Comparison of ENCODE assay signal across 10 mouse cellular contexts in the genomic region with DNA sequence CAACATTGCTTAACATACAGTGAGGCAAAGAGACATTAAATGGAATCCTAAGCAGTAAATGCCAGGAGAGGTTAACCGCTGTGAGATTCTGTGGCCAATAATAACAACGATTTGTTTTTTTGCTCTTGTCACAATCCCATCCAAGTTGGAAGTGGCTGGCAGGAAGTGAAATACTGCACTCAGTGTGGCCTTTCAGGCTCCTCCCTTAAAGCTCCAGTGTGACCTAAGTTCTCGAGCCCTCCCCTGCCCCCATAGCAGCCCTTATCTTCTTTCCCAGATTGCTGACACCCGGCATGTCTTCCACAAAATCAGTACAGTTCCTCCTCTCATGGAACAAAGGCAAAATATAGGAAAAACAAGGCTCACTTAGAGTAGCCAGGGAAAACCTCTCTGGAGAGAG.
DNase-seq lines count a peak whose midpoint lies in the region; ATAC-seq lines count a peak whose summit lies in the region.
"Had no signal": no experiment of that assay in that cellular context is flagged by ENCODE, and none has a peak within 500 bp of the region (broad histone marks: within the 10 kb centered on the region; RNA-seq: fewer than 3 reads in every experiment).

No protein-coding gene starts in this region.

- peaks cover 19% of the 10 kb centered on the region; the same call in 1 of the 2 replicates for H3K27me3 ChIP-seq in kidney, embryonic 16.5 days (ENCODE audit: insufficient read depth, low read length)
- H3K27me3 ChIP-seq: liver, embryonic 13.5 days had no signal

- WGBS in kidney, embryonic 16.5 days: 34% methylated on average over 4 of the region's 4 CpGs

- peak; percentile 36 to 44 for DNase-seq in adrenal gland, adult (ENCODE audit: inconsistent age in 2 of 2, low spot score in 1 of 2)
- no peak for DNase-seq in adrenal gland, adult 18-20 months (ENCODE audit: low spot score in 2 of 2)
- DNase-seq in ovary, adult 18-20 months (ENCODE audit: low spot score): peak; percentile 11
- DNase-seq in ovary, postnatal 10 days (ENCODE audit: low spot score): no peak
- DNase-seq in thymus, postnatal 4 days: no peak
- no peak for DNase-seq in thymus, adult 18-20 months
- DNase-seq: liver, embryonic 13.5 days had no signal

- H3K9ac ChIP-seq in kidney, embryonic 16.5 days (replicated peaks; ENCODE audit: low read length): no peak overlapping the region
- H3K9ac ChIP-seq: liver, embryonic 13.5 days; midbrain, embryonic 15.5 days had no signal

- H3K36me3 ChIP-seq in kidney, embryonic 16.5 days (ENCODE audit: insufficient read depth, low read length): no peaks in the 10 kb centered on the region
- H3K36me3 ChIP-seq: liver, embryonic 13.5 days; midbrain, embryonic 15.5 days had no signal

- no peak overlapping the region for H3K4me3 ChIP-seq in kidney, embryonic 16.5 days (ENCODE audit: low read length)
- H3K4me3 ChIP-seq: liver, embryonic 13.5 days; midbrain, embryonic 15.5 days had no signal

- H3K4me1 ChIP-seq in kidney, embryonic 16.5 days (ENCODE audit: insufficient read depth, low read length): peaks cover 4% of the 10 kb centered on the region; the same call in 1 of the 2 replicates
- H3K4me1 ChIP-seq: liver, embryonic 13.5 days; midbrain, embryonic 15.5 days had no signal

- no peaks in the 10 kb centered on the region for H3K9me3 ChIP-seq in kidney, embryonic 16.5 days (ENCODE audit: low read length)
- H3K9me3 ChIP-seq: liver, embryonic 13.5 days; midbrain, embryonic 15.5 days had no signal

- ATAC-seq in kidney, embryonic 16.5 days (ENCODE audit: low FRiP score, low TSS enrichment): peak; percentile 83
- ATAC-seq in frontal cortex, adult (ENCODE audit: low TSS enrichment): no peak
- ATAC-seq: midbrain, embryonic 15.5 days had no signal

- H3K27ac ChIP-seq in kidney, embryonic 16.5 days (ENCODE audit: low read length): peak overlapping the region; percentile 55
- H3K27ac ChIP-seq: liver, embryonic 13.5 days; midbrain, embryonic 15.5 days had no signal

- no peak overlapping the region for H3K4me2 ChIP-seq in kidney, embryonic 16.5 days (replicated peaks; ENCODE audit: low read depth, low read length)
- H3K4me2 ChIP-seq: liver, embryonic 13.5 days; midbrain, embryonic 15.5 days had no signal

Comparison
In these comparisons a context has a peak if more than half of its experiments do, and no peak if none do; other contexts are left out.
1. DNase-seq: peak in adrenal gland, adult (2 of 2) and ovary, adult 18-20 months (single experiment); none in adrenal gland, adult 18-20 months (0 of 2), ovary, postnatal 10 days (single experiment), thymus, postnatal 4 days (single experiment) and thymus, adult 18-20 months (0 of 2).